Mouse (Mus musculus) kidney, adult 18-20 months (tissue): ENCODE results near the gene Tmem206.

Source experiments
- DNase-seq: peaks from one replicate; pipeline ENCODE4 v3.0.0; 2021

Gene Tmem206

GRCm38 (mm10) chr1:191353836-191354235, 28.1 kb downstream of the Tmem206 start:
- DNase-seq, result no peak

DNA sequence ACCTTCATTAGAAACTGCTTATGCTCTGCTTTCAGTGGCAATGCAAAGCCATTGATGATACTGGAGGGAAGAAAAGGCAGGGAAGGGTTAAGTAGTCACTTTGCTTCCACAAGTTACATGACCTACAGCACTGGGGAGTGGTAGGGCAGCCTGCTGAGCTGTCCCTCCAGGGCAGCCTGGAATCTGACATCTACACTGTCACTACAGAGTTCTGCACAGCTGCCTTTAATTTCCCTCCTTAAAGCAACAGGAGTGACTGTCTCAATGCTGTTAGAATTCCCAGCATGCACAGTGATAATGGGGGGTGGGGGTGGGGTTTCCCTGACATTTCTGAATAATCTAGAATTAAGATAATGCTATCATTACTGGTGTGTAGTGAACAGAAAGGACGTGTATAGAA, 31.2 kb downstream of the Tmem206 start:
- DNase-seq, result no peak

DNA sequence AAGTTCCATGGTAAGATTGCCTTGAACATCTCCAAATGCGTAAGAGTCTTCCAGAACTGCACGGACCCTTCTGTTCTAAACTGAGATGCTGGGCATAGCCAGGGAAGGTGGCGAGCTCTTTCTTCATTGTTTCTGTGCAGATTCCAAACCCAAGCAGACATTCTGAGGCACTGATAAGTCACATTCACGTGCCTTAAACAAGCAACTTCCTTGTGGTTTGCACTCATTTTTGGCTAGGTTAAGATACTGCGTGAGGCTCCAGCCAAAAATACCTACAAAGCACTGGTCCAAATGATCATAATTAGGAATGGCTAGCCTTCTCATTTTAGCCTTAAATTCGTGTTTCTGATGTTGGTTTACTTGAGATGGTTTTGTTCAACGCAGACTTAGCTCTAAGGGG, 33.8 kb downstream of the Tmem206 start:
- DNase-seq, result no peak

DNA sequence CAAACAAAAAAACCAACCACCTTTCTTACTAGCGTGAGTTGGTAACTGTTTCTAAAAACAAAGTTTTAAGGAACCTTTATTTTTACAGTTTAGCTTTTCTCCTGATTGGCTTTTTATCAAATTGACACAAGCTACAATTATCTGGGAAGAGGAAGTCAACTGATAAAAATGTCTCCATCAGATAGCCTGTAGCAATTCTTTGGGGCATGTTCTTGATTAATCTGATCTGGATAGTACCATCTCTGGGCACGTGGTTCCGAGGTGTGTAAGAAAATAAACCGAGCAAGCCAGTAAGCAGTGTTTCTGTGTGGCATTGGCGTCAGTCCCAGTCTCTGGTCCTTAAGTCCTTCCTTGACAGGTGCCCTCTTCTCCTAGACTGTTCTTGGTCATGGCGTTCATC, 36.7 kb downstream of the Tmem206 start:
- DNase-seq, result no peak

GRCm38 (mm10) chr1:191364477-191364876, 38.8 kb downstream of the Tmem206 start:
- DNase-seq, result no peak

GRCm38 (mm10) chr1:191368193-191368592, 42.5 kb downstream of the Tmem206 start:
- peak; percentile 51 for DNase-seq

GRCm38 (mm10) chr1:191369140-191369539, 43.4 kb downstream of the Tmem206 start:
- no peak for DNase-seq

- DNase-seq, result no peak
These were observed 49.4 kb downstream of the Tmem206 start for GRCm38 (mm10) chr1:191374993-191375643.

DNA sequence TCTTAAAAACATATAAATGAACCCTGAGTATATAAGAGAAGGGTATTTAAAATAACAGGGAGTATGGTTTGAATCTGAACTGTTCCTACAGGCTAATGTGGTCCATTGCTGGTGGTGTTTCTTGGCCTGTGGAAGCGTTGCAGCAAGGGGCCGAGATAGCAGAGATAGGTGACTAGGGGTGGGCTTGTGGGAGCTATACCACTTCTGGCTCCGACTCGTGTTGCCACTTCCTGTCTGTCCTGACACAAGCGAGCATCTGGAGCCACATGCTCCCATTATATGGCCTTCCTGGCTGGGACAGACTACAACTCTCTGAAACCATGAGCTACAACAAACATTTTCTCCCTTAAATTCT, 49.9 kb downstream of the Tmem206 start:
- DNase-seq, result no peak

GRCm38 (mm10) chr1:191378080-191378479, 52.4 kb downstream of the Tmem206 start:
- DNase-seq, result no peak

DNA sequence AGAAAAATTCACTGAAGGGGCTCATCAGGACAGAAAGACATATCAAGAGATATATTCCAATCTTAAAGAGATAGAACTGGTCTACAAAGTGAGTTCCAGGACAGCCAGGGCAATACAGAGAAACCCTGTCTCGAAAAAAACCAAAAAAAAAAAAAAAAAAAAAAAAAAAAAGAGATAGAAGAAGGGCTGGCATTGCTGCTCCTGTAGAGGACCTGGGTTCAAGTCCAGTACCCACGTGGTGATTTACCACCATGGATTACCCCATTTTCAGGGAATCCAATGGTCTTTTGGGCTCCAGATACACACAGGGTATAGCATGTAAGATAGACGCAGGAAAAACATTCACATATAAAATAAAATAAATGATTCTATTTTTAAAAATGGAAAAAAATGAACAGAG, 55.1 kb downstream of the Tmem206 start:
- no peak for DNase-seq

- DNase-seq, result no peak
These were observed 56.4 kb downstream of the Tmem206 start for GRCm38 (mm10) chr1:191381955-191382736.

DNA sequence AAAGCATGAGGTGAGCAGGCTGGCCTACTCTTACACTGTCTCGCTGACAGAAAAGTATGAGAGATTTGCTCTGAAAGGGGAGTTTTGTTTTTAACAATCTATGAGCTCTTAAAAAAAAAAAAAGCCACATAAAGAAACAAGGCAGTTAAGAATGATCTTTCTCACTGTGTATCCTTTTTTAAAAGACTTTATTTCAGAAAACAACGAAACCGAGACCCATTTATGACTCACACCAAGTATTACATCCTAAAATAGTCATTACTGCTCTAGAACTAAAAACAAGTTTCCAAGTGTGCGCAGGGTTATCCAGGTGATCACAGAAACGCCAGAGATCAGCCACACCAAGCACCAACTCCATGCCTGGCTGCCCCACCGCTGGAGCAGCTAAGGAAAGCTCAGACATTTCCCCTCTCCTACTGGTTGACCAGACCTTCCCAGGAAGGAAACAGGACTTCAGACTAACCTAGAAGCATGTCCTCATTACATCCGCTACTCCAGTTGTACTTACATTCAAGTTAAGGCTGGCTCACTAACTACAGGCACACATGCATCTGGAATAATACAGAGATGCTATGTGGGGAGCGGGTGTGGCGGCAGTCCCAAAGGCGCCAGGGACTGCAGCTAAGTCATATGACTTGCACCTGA, 59.2 kb downstream of the Tmem206 start:
- DNase-seq, result no peak

- peak; percentile 69 for DNase-seq
These were observed 65.6 kb downstream of the Tmem206 start for GRCm38 (mm10) chr1:191391311-191391710.

GRCm38 (mm10) chr1:191393536-191393935, 67.8 kb downstream of the Tmem206 start:
- DNase-seq, result no peak

GRCm38 (mm10) chr1:191394126-191394525, 68.4 kb downstream of the Tmem206 start:
- DNase-seq, result no peak

DNA sequence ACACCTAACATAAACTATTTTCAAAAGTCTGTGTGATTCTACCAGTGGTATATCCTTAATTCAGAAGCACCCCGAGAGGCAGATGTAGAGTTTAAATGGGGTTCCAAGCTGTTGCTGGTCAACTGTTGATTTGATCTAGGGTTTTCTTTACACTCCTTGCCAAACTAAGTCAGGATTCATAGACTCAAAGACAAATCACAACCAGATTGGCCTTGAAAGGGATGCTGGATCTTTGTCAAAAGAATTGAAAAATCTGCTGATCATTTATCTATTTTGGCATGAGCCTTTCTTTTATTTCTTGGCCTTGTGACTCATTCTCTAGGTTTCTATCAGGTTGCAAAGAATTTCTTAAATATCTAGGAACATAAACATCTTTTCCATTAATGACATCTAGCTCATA, 69.5 kb downstream of the Tmem206 start:
- no peak for DNase-seq

- peak; percentile 63 for DNase-seq
These were observed 70.2 kb downstream of the Tmem206 start for GRCm38 (mm10) chr1:191395871-191396433.

- DNase-seq, result no peak
These were observed 70.7 kb downstream of the Tmem206 start for GRCm38 (mm10) chr1:191396446-191396845.

DNA sequence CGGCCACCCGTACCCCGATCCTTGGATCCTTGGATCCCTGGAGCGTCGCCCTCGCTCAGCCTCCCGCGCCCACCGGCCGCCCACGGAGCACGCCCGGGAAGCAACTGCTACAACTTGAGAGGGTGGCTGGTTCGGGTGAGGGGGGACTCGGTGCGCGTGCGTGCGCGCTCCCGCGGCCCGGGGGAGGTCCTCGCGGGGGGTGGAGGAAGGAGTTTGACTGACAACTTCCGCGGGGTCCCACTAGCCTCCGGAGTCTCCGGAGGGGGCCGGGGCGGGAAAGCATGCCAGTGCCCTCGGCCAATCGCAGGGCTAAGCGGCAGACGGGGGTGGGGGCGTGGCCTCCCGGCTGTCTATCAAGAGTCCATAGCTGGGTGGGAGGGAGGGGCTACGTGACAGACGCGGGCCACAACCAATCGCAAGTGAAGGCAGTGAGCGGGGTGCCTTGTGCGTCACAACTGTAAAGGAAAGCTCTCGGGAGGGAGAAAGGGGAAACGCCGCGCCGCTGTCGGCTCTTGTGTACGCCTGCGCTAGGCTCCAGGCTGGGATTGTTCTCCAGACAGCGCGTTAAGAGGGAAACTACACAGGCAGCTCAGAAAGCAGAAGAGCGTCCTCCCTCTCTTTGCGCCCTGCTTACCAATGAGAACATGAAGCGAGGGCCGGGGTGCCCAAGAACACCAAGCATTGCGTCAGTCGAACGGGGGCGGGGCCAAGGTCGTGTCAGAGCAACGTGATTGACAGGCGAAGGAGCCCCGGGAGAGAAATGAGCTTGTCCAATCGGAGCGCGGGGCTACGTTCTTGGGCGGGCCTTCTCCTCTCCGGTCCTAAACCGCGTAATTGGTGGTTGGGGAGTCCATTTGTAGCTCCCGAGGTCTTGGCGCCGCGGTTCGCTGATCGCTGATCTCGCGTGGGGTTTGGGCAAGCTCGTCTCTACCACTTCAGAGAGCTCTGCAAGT, 71.5 kb downstream of the Tmem206 start:
- DNase-seq, result peak; percentile 100
